Mouse (Mus musculus): ENCODE data around the gene Cdk5rap2. TPM values are rescaled to one million over a fixed set of nuclear protein-coding genes. Genes with fewer than 3 reads are reported as not detected.

The Cdk5rap2 gene
- total and polyA plus RNA-seq, 2 experiments from 2014 or later = 8.9 to 19.9 TPM

DNA sequence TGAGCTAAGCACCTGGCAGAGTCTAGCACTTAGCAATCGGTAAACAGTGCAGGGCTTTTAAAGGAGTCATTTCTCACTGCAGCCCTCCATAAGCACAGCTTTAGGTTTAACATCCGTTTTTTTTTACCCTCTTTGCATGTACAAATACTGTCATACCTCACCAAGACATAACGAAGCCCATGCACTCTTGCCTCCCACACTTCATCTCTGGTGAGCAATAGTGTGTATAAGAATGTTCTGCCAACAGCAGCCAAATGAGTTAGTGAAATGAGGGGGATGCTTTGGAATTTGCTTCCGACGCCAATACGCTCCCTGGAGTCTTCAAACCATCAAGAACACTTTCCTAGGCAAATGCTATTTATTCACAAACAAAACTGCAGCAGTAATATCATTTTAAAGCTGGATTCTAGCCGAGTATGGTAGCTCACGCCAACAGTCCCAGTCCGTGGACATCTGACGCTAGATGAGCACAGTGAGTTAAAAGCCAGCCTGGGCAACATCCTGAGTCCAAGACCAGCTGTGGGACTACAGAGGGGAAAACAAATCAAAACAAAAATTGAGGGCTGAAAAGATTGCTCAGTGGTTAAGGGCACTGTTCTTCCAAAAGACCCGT lies 18.4 kb downstream of the Cdk5rap2 start:
- WGBS = 82% methylated on average over 11 of the region's 11 CpGs

DNA sequence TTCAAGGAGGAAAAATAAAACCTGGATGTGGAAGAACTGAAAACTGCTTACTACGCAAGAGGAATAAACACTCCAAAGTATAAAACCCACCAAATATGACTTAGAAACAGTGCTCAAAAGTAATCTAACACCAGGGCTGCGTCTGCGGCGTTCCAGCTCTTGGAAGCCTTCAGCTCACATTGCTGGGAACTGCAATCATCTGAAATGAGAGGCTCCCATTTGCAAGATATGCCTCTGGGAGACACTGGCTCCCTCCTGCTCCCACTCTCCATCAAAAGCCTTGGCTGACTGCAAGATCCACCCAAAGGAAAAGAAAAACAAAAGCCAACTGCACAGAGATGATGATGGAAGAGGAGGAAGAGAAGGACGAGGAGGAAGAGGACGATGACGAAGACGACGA lies 19.2 kb downstream of the Cdk5rap2 start:
- Histone ChIP-seq H3K36me3 (ENCODE audit: insufficient read depth, low read length) (no peaks in the 10 kb centered on the region), H3K4me1 (ENCODE audit: insufficient read depth, low read length) (no peaks in the 10 kb centered on the region), H3K4me3 (ENCODE audit: low read length) (no peak overlapping the region), H3K9me3 (ENCODE audit: low read length) (no peaks in the 10 kb centered on the region), H3K27ac (peak overlapping the region; percentile 1; the same call in 1 of the 2 replicates), H3K27me3 (ENCODE audit: insufficient read depth, low read length) (no peaks in the 10 kb centered on the region), H3K9ac (replicated peaks; ENCODE audit: low read length) (no peak overlapping the region), H3K4me2 (ENCODE audit: low read depth, low read length) (no peak overlapping the region)
- DNase-seq (ENCODE audit: low spot score) = no peak
- 91% methylated on average over 9 of the region's 9 CpGs for WGBS
- ATAC-seq = no peak
- TF ChIP-seq CTCF (IDR thresholded peaks at IDR 0.05; ENCODE audit: low read depth) = no peak

More for the DNA sequence above, 18.4 kb downstream of the Cdk5rap2 start:
- no peak for TF ChIP-seq CTCF (IDR thresholded peaks at IDR 0.05; ENCODE audit: low read depth)
- no peak overlapping the region for H3K4me2 ChIP-seq (ENCODE audit: low read depth, low read length)
- H3K4me1 ChIP-seq (ENCODE audit: insufficient read depth, low read length) = no peaks in the 10 kb centered on the region
- DNase-seq (ENCODE audit: low spot score) (peak; percentile 11), ATAC-seq (no peak)
- no peak overlapping the region for H3K4me3 ChIP-seq (ENCODE audit: low read length)
- no peaks in the 10 kb centered on the region for H3K27me3 ChIP-seq (ENCODE audit: insufficient read depth, low read length)
- 0 out of 2 replicates have a peak overlapping the region, but pooled peaks have one; percentile 1 for H3K27ac ChIP-seq
- H3K9ac ChIP-seq (replicated peaks; ENCODE audit: low read length) = no peak overlapping the region
- no peaks in the 10 kb centered on the region for H3K9me3 ChIP-seq (ENCODE audit: low read length)
- no peaks in the 10 kb centered on the region for H3K36me3 ChIP-seq (ENCODE audit: insufficient read depth, low read length)

DNA sequence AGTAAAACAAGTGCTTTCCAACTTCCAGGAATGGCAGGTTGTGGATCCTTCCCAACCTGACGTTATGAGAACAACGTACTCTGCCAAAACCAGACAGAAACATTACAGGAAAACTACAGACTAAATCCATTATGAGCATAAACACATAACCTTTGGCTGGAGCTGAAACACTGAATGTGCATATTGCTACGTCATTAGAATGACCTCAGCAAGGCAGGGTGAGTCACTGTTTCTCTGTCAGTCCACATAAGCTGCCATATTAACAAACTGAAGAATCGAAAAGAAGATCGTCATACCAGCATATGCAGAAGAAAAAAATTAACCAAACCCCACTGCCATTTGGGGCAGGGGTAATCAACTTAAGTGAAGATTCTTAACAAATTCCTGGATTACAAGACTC lies 24.0 kb downstream of the Cdk5rap2 start:
- no peaks in the 10 kb centered on the region for H3K4me1 ChIP-seq (ENCODE audit: insufficient read depth, low read length)
- no peaks in the 10 kb centered on the region for H3K9me3 ChIP-seq (ENCODE audit: low read length)
- no peak overlapping the region for H3K27ac ChIP-seq
- no peak overlapping the region for H3K4me2 ChIP-seq (ENCODE audit: low read depth, low read length)
- H3K9ac ChIP-seq (replicated peaks; ENCODE audit: low read length) = no peak overlapping the region
- WGBS = 86% methylated on average over 5 of the region's 5 CpGs
- H3K4me3 ChIP-seq (ENCODE audit: low read length) = no peak overlapping the region
- no peak for DNase-seq (ENCODE audit: low spot score)
- ATAC-seq = no peak
- no peaks in the 10 kb centered on the region for H3K36me3 ChIP-seq (ENCODE audit: insufficient read depth, low read length)
- no peaks in the 10 kb centered on the region for H3K27me3 ChIP-seq (ENCODE audit: insufficient read depth, low read length)
- no peak for TF ChIP-seq CTCF (IDR thresholded peaks at IDR 0.05; ENCODE audit: low read depth)

DNA sequence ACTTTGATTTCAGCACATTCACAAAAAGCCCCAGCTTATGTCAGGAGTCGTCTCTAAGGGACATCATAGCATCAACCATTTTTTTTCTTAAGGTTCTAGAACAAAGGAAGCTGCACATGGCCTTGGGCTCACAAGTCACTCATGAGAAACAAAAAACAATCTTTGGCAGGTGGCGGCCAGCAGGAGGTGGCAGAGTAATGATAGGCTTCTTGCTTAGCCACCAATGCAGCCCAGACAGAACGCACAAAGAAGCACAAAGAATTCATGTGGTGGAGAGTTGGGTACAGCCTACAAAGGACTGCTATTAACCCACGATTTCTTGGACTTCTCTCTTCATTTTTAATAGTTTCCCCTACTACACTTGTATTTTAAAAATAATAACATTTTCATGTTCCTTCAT lies 32.9 kb downstream of the Cdk5rap2 start:
- ATAC-seq (peak; percentile 36), DNase-seq (ENCODE audit: low spot score) (peak; percentile 54)

DNA sequence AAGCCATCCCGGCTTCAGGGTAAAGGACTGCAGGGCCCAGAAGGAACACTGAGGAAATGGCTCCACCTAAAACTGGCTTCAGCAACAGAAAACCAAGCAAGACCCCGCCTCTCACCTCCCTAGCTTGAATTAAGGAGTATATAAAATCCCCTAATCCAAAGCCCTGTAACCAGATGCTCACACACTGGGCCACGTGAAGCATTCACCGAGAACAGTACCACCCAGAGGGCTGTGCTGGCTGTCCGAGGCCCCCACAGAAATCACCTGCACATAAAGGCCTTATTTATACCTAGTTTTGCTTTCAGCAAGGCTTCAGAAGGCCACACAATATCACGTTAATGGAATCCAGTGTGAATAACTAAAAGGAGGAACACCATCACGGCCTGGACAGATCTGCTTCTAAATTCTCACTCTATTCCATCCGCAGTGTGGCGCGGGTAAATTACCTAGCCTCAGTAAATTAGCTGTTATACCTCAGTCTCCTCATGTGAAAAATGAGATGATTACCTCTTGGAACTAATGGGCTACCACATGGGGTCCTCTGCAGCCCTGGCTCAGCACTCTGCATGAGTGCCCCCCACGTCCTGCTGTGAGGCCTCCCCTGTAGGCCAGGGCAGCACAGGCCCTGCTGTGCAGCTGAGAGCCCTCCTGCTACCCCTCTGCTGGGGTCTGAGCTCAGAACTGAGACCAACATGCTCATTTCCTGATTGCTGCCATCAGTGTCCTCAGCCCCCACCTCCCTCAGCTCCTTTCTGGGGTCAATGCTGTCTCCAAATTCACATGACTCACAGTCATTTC lies 45.0 kb downstream of the Cdk5rap2 start:
- Histone ChIP-seq H3K4me2 (ENCODE audit: low read depth, low read length) (no peak overlapping the region), H3K27me3 (ENCODE audit: insufficient read depth, low read length) (no peaks in the 10 kb centered on the region), H3K4me3 (ENCODE audit: low read length) (no peak overlapping the region), H3K36me3 (ENCODE audit: insufficient read depth, low read length) (0 out of 2 replicates have a peak, but pooled peaks cover 3% of the 10 kb centered on the region), H3K9me3 (ENCODE audit: low read length) (no peaks in the 10 kb centered on the region), H3K27ac (no peak overlapping the region), H3K4me1 (ENCODE audit: insufficient read depth, low read length) (no peaks in the 10 kb centered on the region), H3K9ac (replicated peaks; ENCODE audit: low read length) (no peak overlapping the region)
- TF ChIP-seq CTCF (IDR thresholded peaks at IDR 0.05; ENCODE audit: low read depth) = no peak
- ATAC-seq (peak; percentile 53; the same call in 1 of the 2 replicates), DNase-seq (ENCODE audit: low spot score) (no peak)
- WGBS = 62% methylated on average over 11 of the region's 11 CpGs

More for the DNA sequence above, 32.9 kb downstream of the Cdk5rap2 start:
- H3K4me2 ChIP-seq (ENCODE audit: low read depth, low read length) = no peak overlapping the region
- H3K9ac ChIP-seq (replicated peaks; ENCODE audit: low read length) = no peak overlapping the region
- TF ChIP-seq CTCF (IDR thresholded peaks at IDR 0.05; ENCODE audit: low read depth) = peak; percentile 29; the same call in 1 of the 2 replicates
- WGBS = 52% methylated on average over 4 of the region's 4 CpGs
- no peaks in the 10 kb centered on the region for H3K4me1 ChIP-seq (ENCODE audit: insufficient read depth, low read length)
- no peaks in the 10 kb centered on the region for H3K36me3 ChIP-seq (ENCODE audit: insufficient read depth, low read length)
- no peaks in the 10 kb centered on the region for H3K9me3 ChIP-seq (ENCODE audit: low read length)
- H3K27me3 ChIP-seq (ENCODE audit: insufficient read depth, low read length) = no peaks in the 10 kb centered on the region
- H3K27ac ChIP-seq = no peak overlapping the region
- no peak overlapping the region for H3K4me3 ChIP-seq (ENCODE audit: low read length)

DNA sequence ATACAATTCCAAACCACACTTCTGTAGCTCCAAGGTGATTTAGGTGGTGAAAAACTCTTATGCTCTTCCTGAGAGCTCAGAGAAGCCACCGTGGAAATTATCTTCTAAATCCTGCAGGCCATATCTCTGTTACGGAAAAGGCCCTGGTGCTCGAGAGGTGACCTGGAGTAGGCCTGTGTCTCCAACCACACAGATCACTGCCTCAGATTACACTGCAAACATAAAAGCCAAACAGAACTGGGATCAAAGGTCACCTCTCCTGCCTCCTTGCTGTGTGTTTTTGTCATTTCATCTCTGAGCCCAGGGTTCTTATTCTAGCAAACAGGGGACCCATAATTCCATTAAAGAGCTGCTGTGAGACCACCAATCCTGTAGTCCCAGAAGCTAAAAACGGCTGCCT lies 48.9 kb downstream of the Cdk5rap2 start:
- no peak overlapping the region for H3K27ac ChIP-seq

More for the DNA sequence above, 48.9 kb downstream of the Cdk5rap2 start:
- Histone ChIP-seq H3K36me3 (ENCODE audit: insufficient read depth, low read length) (0 out of 2 replicates have a peak, but pooled peaks cover 3% of the 10 kb centered on the region), H3K4me3 (ENCODE audit: low read length) (no peak overlapping the region), H3K9me3 (ENCODE audit: low read length) (no peaks in the 10 kb centered on the region), H3K4me1 (ENCODE audit: insufficient read depth, low read length) (no peaks in the 10 kb centered on the region), H3K27me3 (ENCODE audit: insufficient read depth, low read length) (no peaks in the 10 kb centered on the region), H3K4me2 (ENCODE audit: low read depth, low read length) (no peak overlapping the region), H3K9ac (replicated peaks; ENCODE audit: low read length) (no peak overlapping the region)
- 65% methylated on average over 4 of the region's 4 CpGs for WGBS
- DNase-seq (ENCODE audit: low spot score) (no peak), ATAC-seq (no peak)
- TF ChIP-seq CTCF (IDR thresholded peaks at IDR 0.05; ENCODE audit: low read depth) = no peak
